Mouse (Mus musculus) spleen, adult 2 months (tissue): ENCODE data around the gene Prkaa2.

Source experiments
- CTCF ChIP-seq: fragments of 200-500 bp; IDR thresholded peaks from 2 replicates; pipeline ENCODE4 v1.5.1; 2011; ENCODE audit warnings: mild to moderate bottlenecking, inconsistent platforms; ENCODE audit not compliant: insufficient read depth, insufficient read length, insufficient replicate concordance; ENCODE audit errors: extremely low read depth
- POLR2A ChIP-seq: fragments of 200-500 bp; IDR thresholded peaks from 2 replicates; pipeline ENCODE4 v1.6.1; 2011; ENCODE audit warnings: low read depth, low read length, inconsistent platforms

GRCm38 (mm10) chr4:105158651-105159530, 49.2 kb upstream of the Prkaa2 start:
- TF ChIP-seq CTCF (no peak), POLR2A (no peak)
